Mouse (Mus musculus): ENCODE results near the gene Nop9. TPM values are rescaled to one million over a fixed set of nuclear protein-coding genes. Genes with fewer than 3 reads are reported as not detected.

Nop9 gene
- polyA plus RNA-seq, 1 experiment from 2014 or later: 32.7 TPM

GRCm38 (mm10) chr14:55762001-55762821 lies 16.7 kb downstream of the Nop9 start:
- H3K27me3 ChIP-seq: peaks cover 65% of the 10 kb centered on the region
- H3K9ac ChIP-seq: peak overlapping the region; percentile 79
- ATAC-seq (ENCODE audit: low read depth): peak; percentile 73
- H3K36me3 ChIP-seq: no peaks in the 10 kb centered on the region
- peaks cover 23% of the 10 kb centered on the region for H3K4me1 ChIP-seq (replicated peaks)
- H3K4me3 ChIP-seq: peak overlapping the region; percentile 52
- under 1% methylated on average over 77 of the region's 77 CpGs for WGBS
- H3K4me2 ChIP-seq: peak overlapping the region; percentile 88
- no peaks in the 10 kb centered on the region for H3K9me3 ChIP-seq
- peak overlapping the region; percentile 70 for H3K27ac ChIP-seq (replicated peaks)

DNA sequence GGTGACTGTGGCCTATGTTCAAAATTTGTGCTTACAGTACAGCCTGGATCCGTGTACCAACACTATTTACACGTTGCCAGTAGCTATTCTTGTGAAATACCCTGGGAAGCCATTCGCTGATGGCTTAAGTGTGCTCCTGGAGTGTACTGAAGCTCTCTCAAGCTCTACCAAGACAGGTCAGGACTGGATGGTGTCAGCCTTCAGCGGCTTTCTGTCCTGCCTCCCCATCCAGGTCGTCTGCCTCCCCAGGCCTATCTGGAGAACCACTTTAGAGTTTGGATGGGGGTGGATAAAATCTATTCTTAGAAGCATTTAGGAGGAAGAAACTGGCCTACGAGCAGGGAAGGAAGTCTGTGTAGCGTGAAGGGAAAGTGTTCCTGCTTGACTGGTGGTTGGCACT lies 17.7 kb downstream of the Nop9 start:
- Histone ChIP-seq H3K4me3 (no peak overlapping the region; the same call in 1 of the 2 replicates), H3K9me3 (no peaks in the 10 kb centered on the region), H3K36me3 (no peaks in the 10 kb centered on the region), H3K27me3 (peaks cover 74% of the 10 kb centered on the region), H3K4me2 (peak overlapping the region; percentile 88; the same call in 1 of the 2 replicates), H3K4me1 (replicated peaks) (peaks cover 30% of the 10 kb centered on the region), H3K9ac (peak overlapping the region; percentile 79; the same call in 1 of the 2 replicates), H3K27ac (replicated peaks) (no peak overlapping the region)
- WGBS: 61% methylated on average over 7 of the region's 7 CpGs
- ATAC-seq (ENCODE audit: low read depth): no peak

- Histone ChIP-seq H3K4me3 (no peak within 1 kb of the TSS), H3K9ac (no peak within 1 kb of the TSS), H3K36me3 (no peaks in the 10 kb centered on the region), H3K4me2 (no peak within 1 kb of the TSS), H3K4me1 (replicated peaks) (peaks cover 27% of the 10 kb centered on the region), H3K27ac (replicated peaks) (no peak within 1 kb of the TSS), H3K9me3 (no peaks in the 10 kb centered on the region), H3K27me3 (peaks cover 93% of the 10 kb centered on the region)
- ATAC-seq (ENCODE audit: low read depth): no peak
- WGBS: 78% methylated on average over 4 of the region's 4 CpGs
Measured at GRCm38 (mm10) chr14:55765696-55766095, 20.2 kb downstream of the Nop9 start, which contains the start of gene Ltb4r1. Ltb4r1 (plus strand) TSS chr14:55765962.

GRCm38 (mm10) chr14:55767519-55768414 lies 22.3 kb downstream of the Nop9 start:
- Histone ChIP-seq H3K9ac (peak overlapping the region; percentile 75), H3K9me3 (no peaks in the 10 kb centered on the region), H3K27me3 (peaks cover 76% of the 10 kb centered on the region), H3K27ac (replicated peaks) (no peak overlapping the region), H3K4me2 (peak overlapping the region; percentile 80), H3K4me1 (replicated peaks) (peaks cover 11% of the 10 kb centered on the region), H3K4me3 (peak overlapping the region; percentile 44), H3K36me3 (no peaks in the 10 kb centered on the region)
- peak; percentile 69 for ATAC-seq (ENCODE audit: low read depth)
- WGBS: 12% methylated on average over 52 of the region's 52 CpGs

DNA sequence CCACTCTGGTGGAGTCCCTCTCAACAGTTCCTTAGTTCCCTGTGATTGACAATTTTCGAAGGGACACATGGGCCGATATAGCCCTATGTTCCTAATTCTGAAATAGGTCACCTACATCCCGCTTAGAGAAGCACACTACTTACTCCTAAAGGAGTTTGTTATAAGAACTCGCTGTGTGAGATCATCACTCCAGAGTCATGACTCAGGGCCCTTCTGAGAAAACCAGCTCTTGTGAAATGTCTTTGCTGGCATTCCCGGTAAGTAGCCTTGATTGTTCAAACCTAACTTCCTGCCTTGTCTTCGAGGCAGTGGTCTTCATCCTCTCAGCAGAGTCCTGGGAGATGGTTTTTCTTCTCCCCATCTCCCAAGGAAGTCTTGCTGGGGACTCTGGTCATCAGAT lies 23.1 kb downstream of the Nop9 start:
- Histone ChIP-seq H3K9ac (no peak overlapping the region), H3K9me3 (no peaks in the 10 kb centered on the region), H3K4me1 (replicated peaks) (peaks cover 10% of the 10 kb centered on the region), H3K4me2 (no peak overlapping the region), H3K36me3 (no peaks in the 10 kb centered on the region), H3K27ac (replicated peaks) (no peak overlapping the region), H3K4me3 (no peak overlapping the region), H3K27me3 (peaks cover 72% of the 10 kb centered on the region)
- ATAC-seq (ENCODE audit: low read depth): no peak
- WGBS: 87% methylated on average over 6 of the region's 6 CpGs

- WGBS: 75% methylated on average over 16 of the region's 16 CpGs
- H3K9me3 ChIP-seq: no peaks in the 10 kb centered on the region
- peaks cover 68% of the 10 kb centered on the region for H3K27me3 ChIP-seq
Measured at GRCm38 (mm10) chr14:55769087-55769703, 23.7 kb downstream of the Nop9 start.

GRCm38 (mm10) chr14:55776711-55777110 lies 31.2 kb downstream of the Nop9 start:
- H3K36me3 ChIP-seq: no peaks in the 10 kb centered on the region
- peaks cover 4% of the 10 kb centered on the region for H3K4me1 ChIP-seq (replicated peaks)
- H3K27me3 ChIP-seq: peaks cover 11% of the 10 kb centered on the region
- H3K27ac ChIP-seq (replicated peaks): no peak overlapping the region
- H3K4me3 ChIP-seq: no peak overlapping the region
- 70% methylated on average over 7 of the region's 7 CpGs for WGBS
- H3K9me3 ChIP-seq: no peaks in the 10 kb centered on the region
- H3K4me2 ChIP-seq: no peak overlapping the region
- H3K9ac ChIP-seq: no peak overlapping the region
- ATAC-seq (ENCODE audit: low read depth): no peak

More at GRCm38 (mm10) chr14:55769087-55769703, 23.7 kb downstream of the Nop9 start:
- Histone ChIP-seq H3K9ac (no peak overlapping the region), H3K4me1 (replicated peaks) (peaks cover 10% of the 10 kb centered on the region), H3K36me3 (no peaks in the 10 kb centered on the region), H3K4me2 (no peak overlapping the region), H3K27ac (replicated peaks) (no peak overlapping the region), H3K4me3 (no peak overlapping the region)
- ATAC-seq (ENCODE audit: low read depth): no peak

- no peak for ATAC-seq (ENCODE audit: low read depth)
- H3K27me3 ChIP-seq: peaks cover 15% of the 10 kb centered on the region
- WGBS: 51% methylated on average over 3 of the region's 3 CpGs
Measured at GRCm38 (mm10) chr14:55777176-55777575, 31.7 kb downstream of the Nop9 start.

DNA sequence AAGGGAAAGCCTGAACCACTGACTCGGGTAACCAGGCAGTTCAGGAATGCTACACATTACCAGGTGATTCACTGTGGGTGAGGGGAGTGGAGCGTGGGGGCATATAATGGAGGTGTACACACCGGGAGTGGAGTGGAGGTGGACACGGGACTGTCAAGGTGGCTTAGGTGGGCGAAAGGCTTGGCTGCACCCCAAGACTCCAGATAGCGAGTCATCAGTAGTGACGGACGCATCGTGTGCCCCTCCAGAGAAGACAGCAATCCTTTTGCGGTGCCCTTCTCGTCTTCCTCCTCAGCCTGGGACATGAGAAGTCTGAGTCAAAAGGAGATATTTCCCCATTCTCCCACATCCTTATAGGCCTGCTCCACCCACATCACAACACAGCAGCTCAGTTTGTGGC lies 32.3 kb downstream of the Nop9 start:
- Histone ChIP-seq H3K9me3 (no peaks in the 10 kb centered on the region), H3K4me1 (replicated peaks) (peaks cover 6% of the 10 kb centered on the region), H3K4me2 (no peak overlapping the region), H3K9ac (no peak overlapping the region), H3K4me3 (no peak overlapping the region), H3K36me3 (no peaks in the 10 kb centered on the region), H3K27me3 (peaks cover 22% of the 10 kb centered on the region), H3K27ac (replicated peaks) (no peak overlapping the region)
- no peak for ATAC-seq (ENCODE audit: low read depth)
- 95% methylated on average over 11 of the region's 11 CpGs for WGBS

More at GRCm38 (mm10) chr14:55777176-55777575, 31.7 kb downstream of the Nop9 start:
- Histone ChIP-seq H3K4me1 (replicated peaks) (peaks cover 6% of the 10 kb centered on the region), H3K27ac (replicated peaks) (no peak overlapping the region), H3K9ac (no peak overlapping the region), H3K4me2 (no peak overlapping the region), H3K4me3 (no peak overlapping the region), H3K36me3 (no peaks in the 10 kb centered on the region), H3K9me3 (no peaks in the 10 kb centered on the region)

DNA sequence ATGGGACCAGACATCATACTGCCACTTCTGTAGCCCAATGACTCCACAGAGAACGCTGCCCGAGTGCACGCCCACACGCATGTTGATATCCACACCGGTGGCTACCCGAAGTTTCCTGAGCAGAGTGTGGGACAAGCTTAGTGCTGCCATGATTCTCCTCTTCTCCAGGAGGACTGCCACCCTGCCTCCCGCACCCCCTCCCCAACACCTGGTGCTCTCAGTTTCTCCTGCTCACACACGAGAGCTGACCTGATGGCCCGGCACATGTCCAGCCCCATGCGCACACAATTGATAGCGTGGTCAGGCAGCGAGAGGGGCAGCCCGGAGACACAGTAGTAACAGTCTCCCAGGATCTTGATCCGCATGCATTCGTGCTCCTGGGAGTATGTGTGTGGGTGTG lies 33.2 kb downstream of the Nop9 start:
- no peak overlapping the region for H3K27ac ChIP-seq (replicated peaks)
- H3K9me3 ChIP-seq: no peaks in the 10 kb centered on the region
- peaks cover 11% of the 10 kb centered on the region for H3K4me1 ChIP-seq (replicated peaks)
- H3K36me3 ChIP-seq: no peaks in the 10 kb centered on the region
- H3K27me3 ChIP-seq: peaks cover 25% of the 10 kb centered on the region
- H3K4me2 ChIP-seq: no peak overlapping the region
- WGBS: 91% methylated on average over 15 of the region's 15 CpGs
- no peak for ATAC-seq (ENCODE audit: low read depth)
- H3K4me3 ChIP-seq: no peak overlapping the region
- no peak overlapping the region for H3K9ac ChIP-seq

GRCm38 (mm10) chr14:55779656-55780055 lies 34.2 kb downstream of the Nop9 start:
- H3K27me3 ChIP-seq: peaks cover 33% of the 10 kb centered on the region
- WGBS: 69% methylated on average over 16 of the region's 16 CpGs
- ATAC-seq (ENCODE audit: low read depth): no peak
- no peaks in the 10 kb centered on the region for H3K9me3 ChIP-seq
- no peak overlapping the region for H3K4me2 ChIP-seq
- no peak overlapping the region for H3K4me3 ChIP-seq
- H3K27ac ChIP-seq (replicated peaks): no peak overlapping the region
- peaks cover 15% of the 10 kb centered on the region for H3K4me1 ChIP-seq (replicated peaks)
- no peak overlapping the region for H3K9ac ChIP-seq
- no peaks in the 10 kb centered on the region for H3K36me3 ChIP-seq

Data from neural tube, embryonic 13.5 days (tissue).